Mouse (Mus musculus) A20 (cell line): ENCODE measurements at regions not wholly inside any gene's neighbourhood (a gene's known extent, or its start where the extent isn't known, plus 50 kb on each side); places are given as distances from the start of the nearest gene placed in this dataset.

Experiments
- DNase-seq: peaks from one replicate; pipeline ENCODE4 v3.0.0-alpha.2; 2011; ENCODE audit warnings: low read depth, low spot score

- DNase-seq, result no peak
These were observed 73.2 kb upstream of the Zc3h12c start for GRCm38 (mm10) chr9:52241577-52241976.

GRCm38 (mm10) chr9:52240585-52241320 lies 72.4 kb upstream of the Zc3h12c start:
- no peak for DNase-seq

- peak; percentile 31 for DNase-seq
These were observed 66.4 kb upstream of the Zc3h12c start for GRCm38 (mm10) chr9:52234775-52235174.

GRCm38 (mm10) chr9:52229589-52229988 lies 61.2 kb upstream of the Zc3h12c start:
- DNase-seq, result peak; percentile 88

GRCm38 (mm10) chr9:52225646-52226045 lies 57.3 kb upstream of the Zc3h12c start:
- DNase-seq, result no peak

- no peak for DNase-seq
These were observed 55.2 kb upstream of the Zc3h12c start for GRCm38 (mm10) chr9:52223509-52224113.
